8 mouse cellular contexts compared by ENCODE assay signal in the genomic region with DNA sequence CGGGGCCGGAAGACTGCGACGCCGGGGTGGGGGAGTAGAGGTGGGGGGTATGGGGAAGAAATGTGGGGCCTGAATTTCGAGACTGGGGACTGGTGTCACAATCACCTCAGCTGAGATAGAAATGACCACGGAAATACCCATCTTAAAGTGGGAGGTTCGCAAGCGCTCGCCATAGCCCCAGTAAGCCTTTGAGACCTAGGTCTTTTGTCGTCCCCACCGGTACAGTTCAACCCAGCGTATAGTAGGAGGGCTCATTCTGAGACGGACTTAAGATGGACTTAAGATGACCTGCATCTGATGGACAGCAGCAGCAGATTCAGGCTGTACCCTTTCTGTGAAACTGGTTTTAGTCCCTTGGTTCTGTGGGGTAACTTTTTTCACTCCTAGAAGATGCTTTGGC.
DNase-seq lines count a peak whose midpoint lies in the region; ATAC-seq and TF ChIP-seq lines count a peak whose summit lies in the region.

No protein-coding gene starts in this region.

- H3K27ac ChIP-seq in kidney, adult 2 months (ENCODE audit: insufficient read depth, low read depth, low read length): no peak overlapping the region
- no peak overlapping the region for H3K27ac ChIP-seq in hindbrain, embryonic 12.5 days
- H3K27ac ChIP-seq in midbrain, embryonic 13.5 days: no peak overlapping the region

- no peak for TF ChIP-seq CTCF in kidney, adult 2 months (conservative IDR thresholded peaks at IDR 0.05; ENCODE audit: insufficient read depth, insufficient read length, low read depth, low read length)
- no peak for TF ChIP-seq CTCF in brain, embryonic 14.5 days (IDR thresholded peaks at IDR 0.05; ENCODE audit: borderline replicate concordance, extremely low read depth, insufficient read depth, insufficient read length)

- H3K9ac ChIP-seq in hindbrain, embryonic 12.5 days: peak overlapping the region; percentile 56
- peak overlapping the region; percentile 64 for H3K9ac ChIP-seq in midbrain, embryonic 13.5 days (replicated peaks)

- H3K4me3 ChIP-seq in kidney, adult 2 months (ENCODE audit: insufficient read depth, low read depth, low read length): peak overlapping the region; percentile 54
- peak overlapping the region; percentile 47 for H3K4me3 ChIP-seq in hindbrain, embryonic 12.5 days
- H3K4me3 ChIP-seq in midbrain, embryonic 13.5 days (replicated peaks): peak overlapping the region; percentile 54

- H3K27me3 ChIP-seq in kidney, adult 2 months (replicated peaks; ENCODE audit: control insufficient read depth, insufficient read depth, low read length): no peaks in the 10 kb centered on the region
- H3K27me3 ChIP-seq in hindbrain, embryonic 12.5 days: peaks cover 11% of the 10 kb centered on the region
- peaks cover 20% of the 10 kb centered on the region for H3K27me3 ChIP-seq in midbrain, embryonic 13.5 days

- 7% methylated on average over 14 of the region's 14 CpGs for WGBS in kidney, adult 2 months
- WGBS in hindbrain, embryonic 12.5 days: 2% methylated on average over 14 of the region's 14 CpGs
- 2% methylated on average over 14 of the region's 14 CpGs for WGBS in midbrain, embryonic 13.5 days

- H3K4me2 ChIP-seq in hindbrain, embryonic 12.5 days (replicated peaks): peak overlapping the region; percentile 86
- H3K4me2 ChIP-seq in midbrain, embryonic 13.5 days (replicated peaks): peak overlapping the region; percentile 79

- no peaks in the 10 kb centered on the region for H3K36me3 ChIP-seq in kidney, adult 2 months (ENCODE audit: control insufficient read depth, insufficient read depth, low read length)
- H3K36me3 ChIP-seq in hindbrain, embryonic 12.5 days: no peaks in the 10 kb centered on the region
- no peaks in the 10 kb centered on the region for H3K36me3 ChIP-seq in midbrain, embryonic 13.5 days

- H3K9me3 ChIP-seq in hindbrain, embryonic 12.5 days (replicated peaks): no peaks in the 10 kb centered on the region
- H3K9me3 ChIP-seq in midbrain, embryonic 13.5 days: no peaks in the 10 kb centered on the region

- intact Hi-C loops in left cerebral cortex, postnatal 4 days (cut with DNase I): no loop called here

- peak; percentile 48; the same call in 1 of the 2 replicates for ATAC-seq in hindbrain, embryonic 12.5 days (ENCODE audit: low FRiP score)
- peak; percentile 37; the same call in 1 of the 2 replicates for ATAC-seq in midbrain, embryonic 13.5 days

- H3K4me1 ChIP-seq in kidney, adult 2 months (ENCODE audit: control insufficient read depth, insufficient read depth, low read length): 0 out of 2 replicates have a peak, but pooled peaks cover 3% of the 10 kb centered on the region
- peaks cover 6% of the 10 kb centered on the region; the same call in 1 of the 2 replicates for H3K4me1 ChIP-seq in hindbrain, embryonic 12.5 days
- peaks cover 12% of the 10 kb centered on the region; the same call in 1 of the 2 replicates for H3K4me1 ChIP-seq in midbrain, embryonic 13.5 days (replicated peaks)

- no peak for DNase-seq in kidney, adult 2 months
- no peak for DNase-seq in kidney, postnatal 25 days
- DNase-seq in brain, embryonic 14.5 days (ENCODE audit: low read depth): peak; percentile 19
- DNase-seq in natural killer cell, adult 2 months (ENCODE audit: low spot score in 2 of 2): no peak
- DNase-seq in layer of hippocampus, postnatal 25 days (ENCODE audit: extremely low spot score in 1 of 2, low spot score in 1 of 2): no peak
- no peak for DNase-seq in left cerebral cortex, postnatal 4 days

- no peak for TF ChIP-seq POLR2A in kidney, adult 2 months (IDR thresholded peaks at IDR 0.05; ENCODE audit: low read depth, low read length)
- no peak for TF ChIP-seq POLR2A in brain, embryonic 14.5 days (IDR thresholded peaks at IDR 0.05; ENCODE audit: borderline replicate concordance, extremely low read depth, insufficient read depth, insufficient read length, poor library complexity, severe bottlenecking)
